In genomic region chr17:8988119-8988807, GRCm38 (mm10) we compare ENCODE assay signal across 8 mouse cellular contexts. TPM values are rescaled to one million over a fixed set of nuclear protein-coding genes. Genes with fewer than 3 reads are reported as not detected.
DNase-seq lines count a peak whose midpoint lies in the region; ATAC-seq and TF ChIP-seq lines count a peak whose summit lies in the region.

1700010I14Rik (plus strand) TSS chr17:8988333.

- H3K9me3 ChIP-seq in hindbrain, postnatal 0 days (ENCODE audit: low read length), result no peaks in the 10 kb centered on the region

- no peaks in the 10 kb centered on the region for H3K36me3 ChIP-seq in hindbrain, postnatal 0 days (ENCODE audit: insufficient read depth, low read length)

- intact Hi-C loops in gastrocnemius, adult 2 months (cut with DNase I), result no loop called here

- WGBS in hindbrain, postnatal 0 days, result 4% methylated on average over 13 of the region's 13 CpGs

- H3K9ac ChIP-seq in hindbrain, postnatal 0 days (replicated peaks; ENCODE audit: low read length), result 0 out of 2 replicates have a peak within 1 kb of the TSS, but pooled peaks have one; percentile 9

- peak within 1 kb of the TSS; percentile 69 for H3K4me3 ChIP-seq in gastrocnemius, adult 2 months
- peak within 1 kb of the TSS; percentile 32 for H3K4me3 ChIP-seq in hindbrain, postnatal 0 days (ENCODE audit: low read length)

- peak within 1 kb of the TSS; percentile 38 for H3K27ac ChIP-seq in gastrocnemius, adult 2 months
- peak within 1 kb of the TSS; percentile 34; the same call in 1 of the 2 replicates for H3K27ac ChIP-seq in hindbrain, postnatal 0 days

- H3K27me3 ChIP-seq in hindbrain, postnatal 0 days (ENCODE audit: insufficient read depth, low read length), result no peaks in the 10 kb centered on the region

- peaks cover 4% of the 10 kb centered on the region; the same call in 1 of the 2 replicates for H3K4me1 ChIP-seq in hindbrain, postnatal 0 days (ENCODE audit: insufficient read depth, low read length)

- ATAC-seq in hindbrain, postnatal 0 days, result peak; percentile 69

- DNase-seq in WW6 (ENCODE audit: low read depth, low spot score), result peak; percentile 56
- DNase-seq in cerebellum, postnatal 36 days, result peak; percentile 60 to 62
- DNase-seq in gastrocnemius, adult 2 months, result peak; percentile 82
- DNase-seq in hindbrain, postnatal 0 days (ENCODE audit: low spot score), result peak; percentile 93
- peak; percentile 75 to 79 for DNase-seq in left cerebral cortex, adult 18-20 months (ENCODE audit: low spot score in 2 of 2)
- DNase-seq in lung, postnatal 4 days, result peak; percentile 93 to 94
- DNase-seq in retina, postnatal 7 days (ENCODE audit: low read depth, low spot score), result peak; percentile 66
- DNase-seq in urinary bladder, adult 18-20 months (ENCODE audit: low spot score in 2 of 2), result peak; percentile 64 to 67

- H3K4me2 ChIP-seq in hindbrain, postnatal 0 days (ENCODE audit: low read depth, low read length), result peak within 1 kb of the TSS; percentile 60

- peak; percentile 56 for TF ChIP-seq CTCF in gastrocnemius, adult 2 months (IDR thresholded peaks at IDR 0.05)
- peak; percentile 72 for TF ChIP-seq CTCF in hindbrain, postnatal 0 days (IDR thresholded peaks at IDR 0.05; ENCODE audit: low read depth)

RNA-seq across cellular contexts. Expression of gene 1700010I14Rik, which starts in this region (rescaled TPM):
- under 1 TPM; 0.25 to 0.26 TPM for total RNA-seq in gastrocnemius, adult 2 months (2021)
- total RNA-seq in hindbrain, postnatal 0 days (2014; rRNA removed), result 0.84 and 2.3 TPM in 2 replicates
- polyA plus RNA-seq in hindbrain, postnatal 0 days (2015; fragmentation: Nextera tagmentation; extraction: Ambion mirVana), result 2.8 TPM in 2 replicates
- total RNA-seq in left cerebral cortex, adult 18-20 months (2021), result 1 to 10 TPM; 1.5 to 2.1 TPM

Comparison
In these comparisons a context has a peak if more than half of its experiments do, and no peak if none do; other contexts are left out.
1. Peak in every context shown above with its lines: DNase-seq, ATAC-seq, H3K4me3 ChIP-seq and H3K27ac ChIP-seq.
2. Peak in DNase-seq, H3K4me3 ChIP-seq and H3K27ac ChIP-seq in gastrocnemius, adult 2 months; RNA of the gene not detected or under 1 TPM.